Mouse (Mus musculus) brain, embryonic 14.5 days (tissue): ENCODE results near the gene Taf3.

Experiments used
- CTCF ChIP-seq: fragments of 200-500 bp; IDR thresholded peaks from 2 replicates; pipeline ENCODE4 v1.5.1; 2012; ENCODE audit warnings: inconsistent platforms, mild to moderate bottlenecking, moderate library complexity, borderline replicate concordance; ENCODE audit not compliant: insufficient read depth, insufficient read length; ENCODE audit errors: extremely low read depth
- POLR2A ChIP-seq: fragments of 200-500 bp; IDR thresholded peaks from 2 replicates; pipeline ENCODE4 v1.6.1; 2012; ENCODE audit warnings: mild to moderate bottlenecking, inconsistent platforms, borderline replicate concordance; ENCODE audit not compliant: poor library complexity, insufficient read depth, insufficient read length, severe bottlenecking; ENCODE audit errors: extremely low read depth

- TF ChIP-seq POLR2A (no peak), CTCF (no peak)
Measured at GRCm38 (mm10) chr2:9871141-9871716, 177.2 kb downstream of the Taf3 start.
